Mouse (Mus musculus): ENCODE results near the gene Rbpjl. TPM values are rescaled to one million over a fixed set of nuclear protein-coding genes. Genes with fewer than 3 reads are reported as not detected.

The Rbpjl gene
- not detected for polyA plus RNA-seq (2017; shearing (Covaris generic))

GRCm38 (mm10) chr2:164402906-164403305 lies at the start of gene Rbpjl:
TSS of gene Rbpjl (plus strand) at chr2:164403141.

GRCm38 (mm10) chr2:164389020-164389419 lies 13.9 kb upstream of the Rbpjl start, which contains the start of gene Slpi:
TSS of gene Slpi (minus strand) at chr2:164389095.

GRCm38 (mm10) chr2:164405060-164405459 lies 2.1 kb downstream of the Rbpjl start, which contains the start of gene Matn4:
TSS of gene Matn4 (minus strand) at chr2:164405160.

GRCm38 (mm10) chr2:164443460-164444000 lies 40.6 kb downstream of the Rbpjl start, which contains the start of gene Sdc4:
TSS of gene Sdc4 (minus strand) at chr2:164443887.

GRCm38 (mm10) chr2:164456864-164457300 lies 53.9 kb downstream of the Rbpjl start, which contains the start of gene Sys1:
TSS of gene Sys1 (plus strand) at chr2:164456964.

GRCm38 (mm10) chr2:164460745-164461551 lies 58.0 kb downstream of the Rbpjl start, which contains the start of gene Gm20458:
TSS of gene Gm20458 (plus strand) at chr2:164460967.

Other genes starting within 250 kb of the Rbpjl start
- gene Kcns1, start 232.0 kb upstream of the Rbpjl start, polyA plus RNA-seq (2017; shearing (Covaris generic)): not detected
- gene Wfdc5, start 220.4 kb upstream of the Rbpjl start, polyA plus RNA-seq (2017; shearing (Covaris generic)): not detected
- gene Wfdc12, start 212.5 kb upstream of the Rbpjl start, polyA plus RNA-seq (2017; shearing (Covaris generic)): not detected
- not detected for gene Wfdc15a, start 203.0 kb upstream of the Rbpjl start, polyA plus RNA-seq (2017; shearing (Covaris generic))
- not detected for gene Wfdc15b, start 181.5 kb upstream of the Rbpjl start, polyA plus RNA-seq (2017; shearing (Covaris generic))
- gene Svs2, start 164.7 kb upstream of the Rbpjl start, polyA plus RNA-seq (2017; shearing (Covaris generic)): not detected
- not detected for gene Svs3b, start 146.5 kb upstream of the Rbpjl start, polyA plus RNA-seq (2017; shearing (Covaris generic))
- not detected for gene Svs4, start 124.7 kb upstream of the Rbpjl start, polyA plus RNA-seq (2017; shearing (Covaris generic))
- not detected for gene Svs3a, start 113.9 kb upstream of the Rbpjl start, polyA plus RNA-seq (2017; shearing (Covaris generic))
- gene Svs6, start 86.4 kb upstream of the Rbpjl start, polyA plus RNA-seq (2017; shearing (Covaris generic)): not detected
- gene Svs5, start 70.4 kb upstream of the Rbpjl start, polyA plus RNA-seq (2017; shearing (Covaris generic)): not detected
- gene Slpi, start 14.0 kb upstream of the Rbpjl start, polyA plus RNA-seq (2017; shearing (Covaris generic)): 25.8 TPM
- not detected for gene Matn4, start 2.0 kb downstream of the Rbpjl start, polyA plus RNA-seq (2017; shearing (Covaris generic))
- gene Sdc4, start 40.7 kb downstream of the Rbpjl start, polyA plus RNA-seq (2017; shearing (Covaris generic)): 46.9 TPM
- gene Sys1, start 53.8 kb downstream of the Rbpjl start, polyA plus RNA-seq (2017; shearing (Covaris generic)): 27.2 TPM
- 1.4 TPM for gene Gm20458, start 57.8 kb downstream of the Rbpjl start, polyA plus RNA-seq (2017; shearing (Covaris generic))
- 0.33 TPM for gene Trp53tg5, start 70.6 kb downstream of the Rbpjl start, polyA plus RNA-seq (2017; shearing (Covaris generic))
- gene Dbndd2, start 83.0 kb downstream of the Rbpjl start, polyA plus RNA-seq (2017; shearing (Covaris generic)): 7.6 TPM
- 26.3 TPM for gene Pigt, start 94.4 kb downstream of the Rbpjl start, polyA plus RNA-seq (2017; shearing (Covaris generic))
- gene Wfdc2, start 159.3 kb downstream of the Rbpjl start, polyA plus RNA-seq (2017; shearing (Covaris generic)): 3.1 TPM
- not detected for gene Spint3, start 170.3 kb downstream of the Rbpjl start, polyA plus RNA-seq (2017; shearing (Covaris generic))
- not detected for gene Wfdc6a, start 182.3 kb downstream of the Rbpjl start, polyA plus RNA-seq (2017; shearing (Covaris generic))
- gene Eppin, start 190.5 kb downstream of the Rbpjl start, polyA plus RNA-seq (2017; shearing (Covaris generic)): not detected
- gene Wfdc6b, start 210.4 kb downstream of the Rbpjl start, polyA plus RNA-seq (2017; shearing (Covaris generic)): not detected
- not detected for gene Wfdc8, start 210.5 kb downstream of the Rbpjl start, polyA plus RNA-seq (2017; shearing (Covaris generic))
- gene Wfdc16, start 235.7 kb downstream of the Rbpjl start, polyA plus RNA-seq (2017; shearing (Covaris generic)): not detected